Mouse (Mus musculus) erythroblast, adult 5-6 weeks (primary cell): Measurements from ENCODE around the gene Erfe. TPM values are rescaled to one million over a fixed set of nuclear protein-coding genes. Genes with fewer than 3 reads are reported as not detected.

Experiments used
- ATAC-seq: replicated peaks from 2 replicates; pipeline ENCODE4 v1.8.0; 2016; ENCODE audit warnings: moderate number of reproducible peaks, mild to moderate bottlenecking, moderate TSS enrichment, inconsistent platforms; ENCODE audit not compliant: poor library complexity, low FRiP score, severe bottlenecking
- total RNA-seq, 2 experiments: library from RNA; stranded (forward) in 1 of 2; stranded (reverse) in 1 of 2; fragments of 150-400 nt in 1 of 2; fragments of 200-764, 138-1000 nt in 1 of 2; gene quantifications; 2 replicates each; pipeline versions ENCODE4 v1.2.3 to v1.2.4; 2015 to 2017; ENCODE audit warnings: low replicate concordance in 2 of 2

Gene Erfe
- total RNA-seq, 2 experiments from 2014 or later: 2.7 TPM; not detected in 1

GRCm38 (mm10) chr1:91419862-91420600 lies 53.8 kb downstream of the Erfe start:
- ATAC-seq: no peak

GRCm38 (mm10) chr1:91420601-91421065 lies 54.4 kb downstream of the Erfe start:
- ATAC-seq: no peak

Other genes with a start within 250 kb of the Erfe start
- 0.58 and 8.4 TPM in 2 replicates for gene Rbm44, start 221.3 kb upstream of the Erfe start, total RNA-seq (2015; ENCODE audit: low replicate concordance)
- 0.70 and 4.1 TPM in 2 replicates for gene Rbm44, start 221.3 kb upstream of the Erfe start, total RNA-seq (2017; ENCODE audit: low replicate concordance)
- 25.9 and 28.2 TPM in 2 replicates for gene Ramp1, start 186.6 kb upstream of the Erfe start, total RNA-seq (2015; ENCODE audit: low replicate concordance)
- gene Ramp1, start 186.6 kb upstream of the Erfe start, total RNA-seq (2017; ENCODE audit: low replicate concordance): 15.9 and 17.1 TPM in 2 replicates
- gene Ube2f, start 116.1 kb upstream of the Erfe start, total RNA-seq (2015; ENCODE audit: low replicate concordance): 187 and 269 TPM in 2 replicates
- 221 and 245 TPM in 2 replicates for gene Ube2f, start 116.1 kb upstream of the Erfe start, total RNA-seq (2017; ENCODE audit: low replicate concordance)
- 6.9 and 15.3 TPM in 2 replicates for gene Scly, start 68.1 kb upstream of the Erfe start, total RNA-seq (2015; ENCODE audit: low replicate concordance)
- 16.6 and 18.8 TPM in 2 replicates for gene Scly, start 68.1 kb upstream of the Erfe start, total RNA-seq (2017; ENCODE audit: low replicate concordance)
- gene Espnl, start 44.4 kb upstream of the Erfe start, total RNA-seq (2015; ENCODE audit: low replicate concordance): not detected in 2 replicates
- gene Espnl, start 44.4 kb upstream of the Erfe start, total RNA-seq (2017; ENCODE audit: low replicate concordance): 0.14 and 0.26 TPM in 2 replicates
- not detected in 2 replicates for gene Klhl30, start 15.4 kb upstream of the Erfe start, total RNA-seq (2015; ENCODE audit: low replicate concordance)
- 0.51 and 0.56 TPM in 2 replicates for gene Klhl30, start 15.4 kb upstream of the Erfe start, total RNA-seq (2017; ENCODE audit: low replicate concordance)
- 32.6 and 82.0 TPM in 2 replicates for gene Ilkap, start 32.4 kb downstream of the Erfe start, total RNA-seq (2015; ENCODE audit: low replicate concordance)
- 55.6 and 70.8 TPM in 2 replicates for gene Ilkap, start 32.4 kb downstream of the Erfe start, total RNA-seq (2017; ENCODE audit: low replicate concordance)
- gene Hes6, start 47.6 kb downstream of the Erfe start, total RNA-seq (2015; ENCODE audit: low replicate concordance): 2.5 and 4.8 TPM in 2 replicates
- gene Hes6, start 47.6 kb downstream of the Erfe start, total RNA-seq (2017; ENCODE audit: low replicate concordance): 4.2 and 5.0 TPM in 2 replicates
- 1.9 and 2.7 TPM in 2 replicates for gene Per2, start 92.9 kb downstream of the Erfe start, total RNA-seq (2015; ENCODE audit: low replicate concordance)
- gene Per2, start 92.9 kb downstream of the Erfe start, total RNA-seq (2017; ENCODE audit: low replicate concordance): 1.7 and 2.0 TPM in 2 replicates
- gene Traf3ip1, start 128.2 kb downstream of the Erfe start, total RNA-seq (2015; ENCODE audit: low replicate concordance): 1.0 and 1.3 TPM in 2 replicates
- 0.51 and 2.6 TPM in 2 replicates for gene Traf3ip1, start 128.2 kb downstream of the Erfe start, total RNA-seq (2017; ENCODE audit: low replicate concordance)
- 106 and 120 TPM in 2 replicates for gene Asb1, start 174.1 kb downstream of the Erfe start, total RNA-seq (2015; ENCODE audit: low replicate concordance)
- gene Asb1, start 174.1 kb downstream of the Erfe start, total RNA-seq (2017; ENCODE audit: low replicate concordance): 299 and 366 TPM in 2 replicates